Mouse (Mus musculus): Measurements from ENCODE around the gene Cpt1a. TPM values are rescaled to one million over a fixed set of nuclear protein-coding genes. Genes with fewer than 3 reads are reported as not detected.

The Cpt1a gene
- total RNA-seq, 2 experiments from 2014 or later = 7.1 to 8.8 TPM

DNA sequence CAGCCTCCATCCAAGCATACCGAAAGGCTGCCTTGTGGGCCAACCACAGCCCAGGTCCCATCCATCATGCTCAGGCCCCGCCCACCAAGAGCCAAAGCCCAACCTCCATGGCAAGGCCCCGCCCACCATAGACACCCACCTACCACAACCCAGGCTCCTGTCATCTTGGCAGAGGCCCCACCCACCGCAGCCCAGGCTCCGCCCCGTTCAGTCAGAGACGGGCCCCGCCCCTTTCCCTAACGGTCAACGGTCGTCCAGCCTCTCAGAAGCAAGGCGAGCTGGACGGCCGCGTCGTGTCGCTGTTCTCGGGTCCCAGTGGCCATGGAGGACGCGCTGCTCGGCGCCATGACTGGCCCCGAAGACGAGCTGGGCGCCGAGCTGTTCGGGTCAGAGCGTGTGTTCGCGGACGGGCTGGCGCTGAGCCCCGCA, 66.5 kb downstream of the Cpt1a start, which contains the start of gene Tesmin:
TSS of gene Tesmin (plus strand) at position 229 of the 429 bp plus-strand sequence.
- DNase-seq = peak; percentile 87
- H3K27ac ChIP-seq = peak within 1 kb of the TSS; percentile 69
- peak; percentile 8; the same call in 1 of the 2 replicates for TF ChIP-seq CTCF (IDR thresholded peaks at IDR 0.05)
- peak within 1 kb of the TSS; percentile 73 for H3K4me3 ChIP-seq
- intact Hi-C loops (cut with DNase I) = loop anchor here (1.0 kb wide), 1 partner anchor 63 kb away; no protein-coding TSS in a partner anchor

DNA sequence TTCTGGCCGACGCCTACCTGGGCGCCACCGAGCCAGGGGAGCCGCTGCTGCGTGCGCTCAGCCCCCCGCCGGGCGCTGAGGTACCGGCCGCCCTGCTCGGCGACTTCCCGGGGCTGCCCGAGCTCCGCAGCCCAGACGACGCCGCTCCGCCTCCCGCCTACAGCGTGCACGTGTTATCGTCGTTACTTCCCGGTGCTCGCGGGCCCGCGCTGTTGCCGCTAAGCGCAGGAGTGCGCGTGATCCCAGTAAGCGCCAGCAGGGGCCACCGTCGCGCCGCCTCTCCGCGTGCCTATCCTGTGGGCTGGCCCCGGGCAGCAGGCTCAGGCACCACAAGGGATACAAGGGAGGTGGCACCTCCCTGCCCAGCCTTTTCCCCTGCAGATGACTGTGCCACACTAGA, 67.0 kb downstream of the Cpt1a start:
- TF ChIP-seq CTCF (IDR thresholded peaks at IDR 0.05) = peak; percentile 79
- Histone ChIP-seq H3K4me3 (peak overlapping the region; percentile 73), H3K27ac (peak overlapping the region; percentile 69)
- DNase-seq = peak; percentile 93
- intact Hi-C loops (cut with DNase I) = loop anchor here (1.0 kb wide), 1 partner anchor 62 kb away; no protein-coding TSS in a partner anchor

GRCm38 (mm10) chr19:3392384-3392783, 70.2 kb downstream of the Cpt1a start:
- intact Hi-C loops (cut with DNase I) = loop anchor here (5.0 kb wide), 1 partner anchor 45 kb away; no protein-coding TSS in a partner anchor
- H3K27ac ChIP-seq = no peak overlapping the region
- no peak for TF ChIP-seq CTCF (IDR thresholded peaks at IDR 0.05)

DNA sequence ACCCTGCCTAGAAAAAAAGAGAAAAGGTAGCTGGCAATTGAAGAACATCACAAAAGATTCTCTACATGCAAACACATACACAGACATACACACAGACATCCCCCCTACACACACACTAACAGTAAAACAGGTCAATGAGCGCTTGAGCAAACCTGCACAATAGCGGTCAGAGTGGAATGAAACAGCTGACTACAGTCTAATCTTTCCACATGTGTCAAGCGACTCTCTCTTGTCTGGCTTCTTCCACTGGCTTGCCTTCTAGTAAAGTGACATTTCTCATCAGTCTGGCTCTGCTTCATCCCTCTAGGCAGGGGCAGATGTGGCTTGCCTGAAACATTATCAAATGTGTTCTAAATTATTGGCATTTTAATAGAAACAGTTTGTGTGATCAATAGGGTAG, 72.1 kb downstream of the Cpt1a start:
- no peak for DNase-seq
- Histone ChIP-seq H3K4me3 (no peak overlapping the region), H3K27ac (no peak overlapping the region)
- intact Hi-C loops (cut with DNase I) = loop anchor here (5.0 kb wide), 1 partner anchor 43 kb away; no protein-coding TSS in a partner anchor
- TF ChIP-seq CTCF (IDR thresholded peaks at IDR 0.05) = no peak

More at GRCm38 (mm10) chr19:3392384-3392783, 70.2 kb downstream of the Cpt1a start:
- no peak for DNase-seq
- H3K4me3 ChIP-seq = no peak overlapping the region

GRCm38 (mm10) chr19:3400057-3400456, 77.9 kb downstream of the Cpt1a start:
- intact Hi-C loops (cut with DNase I) = no loop called here
- H3K4me3 ChIP-seq = no peak overlapping the region
- DNase-seq = no peak
- H3K27ac ChIP-seq = no peak overlapping the region
- no peak for TF ChIP-seq CTCF (IDR thresholded peaks at IDR 0.05)

- DNase-seq = no peak
- intact Hi-C loops (cut with DNase I) = no loop called here
- H3K27ac ChIP-seq = no peak overlapping the region
- no peak for TF ChIP-seq CTCF (IDR thresholded peaks at IDR 0.05)
- H3K4me3 ChIP-seq = no peak overlapping the region
Observed at GRCm38 (mm10) chr19:3401504-3401903, 79.4 kb downstream of the Cpt1a start.

DNA sequence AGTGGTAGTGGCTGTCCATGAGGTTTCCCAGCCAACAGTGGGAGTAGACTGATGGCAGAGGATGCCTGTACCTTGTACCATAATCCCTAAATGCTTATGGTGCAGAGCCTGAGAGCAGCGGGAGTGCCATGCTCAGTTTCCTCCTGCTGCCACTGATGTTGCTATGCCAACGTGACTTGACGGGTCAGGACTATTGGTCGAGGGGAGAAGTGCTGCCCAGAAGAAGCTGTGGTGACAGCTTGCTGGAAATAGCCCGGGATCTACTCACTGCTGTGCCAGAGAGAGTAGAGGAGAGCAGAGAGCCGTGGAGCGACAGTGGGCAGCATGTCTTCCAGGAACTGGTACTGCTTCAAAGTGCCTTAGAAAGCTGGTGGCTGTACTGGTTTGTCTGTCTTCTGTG, 79.8 kb downstream of the Cpt1a start:
- Histone ChIP-seq H3K27ac (no peak overlapping the region), H3K4me3 (no peak overlapping the region)
- TF ChIP-seq CTCF (IDR thresholded peaks at IDR 0.05) = no peak
- DNase-seq = no peak
- intact Hi-C loops (cut with DNase I) = no loop called here

GRCm38 (mm10) chr19:3402390-3402789, 80.3 kb downstream of the Cpt1a start:
- no peak for DNase-seq

GRCm38 (mm10) chr19:3404030-3404429, 81.9 kb downstream of the Cpt1a start:
- Histone ChIP-seq H3K27ac (no peak overlapping the region), H3K4me3 (no peak overlapping the region)
- no peak for DNase-seq
- intact Hi-C loops (cut with DNase I) = no loop called here
- no peak for TF ChIP-seq CTCF (IDR thresholded peaks at IDR 0.05)

More at GRCm38 (mm10) chr19:3402390-3402789, 80.3 kb downstream of the Cpt1a start:
- Histone ChIP-seq H3K27ac (no peak overlapping the region), H3K4me3 (no peak overlapping the region)
- intact Hi-C loops (cut with DNase I) = no loop called here
- TF ChIP-seq CTCF (IDR thresholded peaks at IDR 0.05) = no peak

DNA sequence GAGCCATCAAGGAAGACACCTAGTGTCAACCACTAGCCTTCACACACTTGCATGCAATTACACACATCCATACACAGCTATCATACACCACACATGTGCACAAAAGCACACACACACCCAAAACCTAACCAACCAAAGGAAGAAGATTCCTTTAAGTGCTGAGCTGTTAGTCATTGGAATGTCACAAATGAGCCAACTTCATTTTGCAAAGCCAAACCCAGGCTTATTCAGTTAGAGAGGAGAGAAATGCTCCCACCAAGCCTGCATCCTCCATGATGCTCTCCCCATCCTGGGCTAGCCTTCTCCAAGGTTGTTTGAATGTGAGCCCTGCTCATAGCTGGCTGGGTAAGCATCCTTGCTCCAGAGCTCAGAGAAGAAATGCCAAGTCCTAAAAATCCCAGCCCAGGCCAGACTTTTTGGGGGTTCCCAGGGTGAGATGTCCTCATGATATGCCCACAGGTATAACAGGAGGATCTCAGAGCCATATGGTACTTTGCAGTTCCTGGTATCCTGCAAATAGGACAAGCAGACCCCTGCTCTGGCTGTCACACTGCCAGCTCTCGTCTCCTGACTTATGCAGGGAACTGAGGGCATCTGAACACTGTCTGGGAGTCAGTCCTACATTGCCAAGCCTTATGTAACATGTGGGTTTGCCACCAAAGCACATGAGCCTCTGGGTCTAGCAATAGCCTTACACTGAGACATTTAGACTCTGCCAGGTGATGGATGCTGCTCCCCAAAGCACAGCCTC, 83.6 kb downstream of the Cpt1a start:
- Histone ChIP-seq H3K27ac (no peak overlapping the region), H3K4me3 (no peak overlapping the region)
- no peak for TF ChIP-seq CTCF (IDR thresholded peaks at IDR 0.05)
- no peak for DNase-seq
- intact Hi-C loops (cut with DNase I) = no loop called here

DNA sequence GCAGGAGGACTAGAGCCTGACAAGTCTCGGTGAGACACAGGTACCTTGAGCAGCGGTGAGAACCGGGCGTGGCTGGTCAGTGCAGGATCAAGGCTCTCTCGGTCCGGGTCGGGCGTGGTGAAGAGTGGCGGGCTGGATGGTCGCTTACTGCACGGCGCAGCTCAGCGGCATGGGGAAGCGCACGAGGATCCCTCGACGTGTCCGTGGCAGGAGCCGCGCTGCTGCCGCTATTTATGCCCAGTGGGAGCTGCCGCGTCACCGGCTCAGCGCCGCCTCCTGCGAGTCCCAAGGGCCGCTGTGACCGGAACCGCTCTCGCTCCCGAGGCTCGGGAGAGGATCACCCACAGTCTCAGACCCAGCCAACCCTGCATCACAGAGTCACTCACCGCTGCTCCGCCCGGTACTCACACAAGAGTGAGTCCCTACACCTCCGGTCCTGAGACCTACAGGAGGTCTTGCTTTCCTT, 92.2 kb downstream of the Cpt1a start, which contains the start of gene Gal:
TSS of gene Gal (minus strand) at position 277 of the 466 bp plus-strand sequence.
- Histone ChIP-seq H3K4me3 (peak within 1 kb of the TSS; percentile 57), H3K27ac (no peak within 1 kb of the TSS)
- no peak for TF ChIP-seq CTCF (IDR thresholded peaks at IDR 0.05)
- intact Hi-C loops (cut with DNase I) = no loop called here
- DNase-seq = peak; percentile 38

- Histone ChIP-seq H3K4me3 (no peak overlapping the region), H3K27ac (no peak overlapping the region)
- intact Hi-C loops (cut with DNase I) = no loop called here
- 0 out of 2 replicates have a peak, but pooled peaks have one; percentile 2 for TF ChIP-seq CTCF (IDR thresholded peaks at IDR 0.05)
- DNase-seq = no peak
Observed at GRCm38 (mm10) chr19:3419251-3419650, 97.1 kb downstream of the Cpt1a start.

- TF ChIP-seq CTCF (IDR thresholded peaks at IDR 0.05) = no peak
- no peak overlapping the region for H3K4me3 ChIP-seq
- intact Hi-C loops (cut with DNase I) = no loop called here
- no peak for DNase-seq
- no peak overlapping the region for H3K27ac ChIP-seq
Observed at GRCm38 (mm10) chr19:3422488-3422887, 100.4 kb downstream of the Cpt1a start.

Measured in gastrocnemius, adult 2 months (tissue).